Mouse (Mus musculus): ENCODE measurements around the gene Clec16a. TPM values are rescaled to one million over a fixed set of nuclear protein-coding genes. Genes with fewer than 3 reads are reported as not detected.
A peak's percentile ranks its signal among the peaks of the same experiment; 100 is the strongest.

Clec16a gene
- polyA plus RNA-seq, 1 experiment from 2014 or later: 11.3 TPM

DNA sequence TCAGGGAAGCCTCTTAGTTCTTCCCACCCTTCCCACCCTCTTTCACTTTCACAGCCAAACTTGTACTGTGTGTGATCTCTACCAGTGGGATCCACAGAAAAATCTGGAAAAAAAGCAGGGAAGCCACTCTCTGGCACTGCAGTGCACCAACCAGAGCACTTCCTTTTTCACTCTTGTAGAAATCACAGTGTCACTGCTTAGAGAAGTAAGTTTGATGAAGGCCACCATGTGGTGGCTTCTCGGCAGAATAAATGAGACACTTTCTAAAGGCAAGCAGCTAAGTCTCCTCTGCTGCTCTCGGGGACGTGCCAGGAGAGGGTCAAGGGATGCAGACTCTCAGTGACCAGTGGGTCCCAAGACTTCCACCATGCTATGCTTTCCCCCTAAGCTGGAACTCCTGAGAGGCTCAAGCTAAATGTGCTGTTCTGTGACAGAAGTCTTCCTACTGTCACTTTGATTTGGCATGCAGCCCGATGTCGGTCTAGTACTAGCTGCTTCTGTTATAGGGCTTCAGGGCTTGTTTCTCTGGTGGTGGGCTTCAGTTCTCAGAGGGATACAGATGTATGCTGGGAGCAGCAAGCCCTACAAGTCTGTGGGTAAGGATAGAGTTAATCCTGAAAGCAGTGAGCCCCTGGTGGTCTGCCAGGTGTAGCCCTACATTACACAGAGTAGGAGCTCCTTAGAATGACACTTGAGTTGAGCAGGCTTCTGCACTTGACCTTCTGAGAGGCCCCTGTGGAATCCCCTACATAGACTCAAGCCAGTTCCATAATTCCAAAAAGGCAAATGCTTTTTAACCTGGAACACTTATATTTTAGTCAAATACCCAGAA lies 178.9 kb downstream of the Clec16a start:
- Histone ChIP-seq H3K9ac (replicated peaks) (no peak overlapping the region), H3K27me3 (ENCODE audit: insufficient read depth, low read length) (no peaks in the 10 kb centered on the region), H3K4me1 (ENCODE audit: insufficient read depth) (no peaks in the 10 kb centered on the region), H3K36me3 (replicated peaks; ENCODE audit: insufficient read depth, low read length) (no peaks in the 10 kb centered on the region), H3K4me2 (ENCODE audit: low read depth, low read length) (no peak overlapping the region), H3K27ac (ENCODE audit: low read depth) (no peak overlapping the region), H3K4me3 (ENCODE audit: low read depth, low read length) (no peak overlapping the region), H3K9me3 (ENCODE audit: low read length) (no peaks in the 10 kb centered on the region)
- DNase-seq (no peak), ATAC-seq (no peak)
- TF ChIP-seq CTCF (IDR thresholded peaks at IDR 0.05; ENCODE audit: low read depth) (no peak), EP300 (IDR thresholded peaks at IDR 0.05; ENCODE audit: low read depth) (no peak)
- 57% methylated on average over 5 of the region's 5 CpGs for WGBS (ENCODE audit: insufficient replicate concordance)

DNA sequence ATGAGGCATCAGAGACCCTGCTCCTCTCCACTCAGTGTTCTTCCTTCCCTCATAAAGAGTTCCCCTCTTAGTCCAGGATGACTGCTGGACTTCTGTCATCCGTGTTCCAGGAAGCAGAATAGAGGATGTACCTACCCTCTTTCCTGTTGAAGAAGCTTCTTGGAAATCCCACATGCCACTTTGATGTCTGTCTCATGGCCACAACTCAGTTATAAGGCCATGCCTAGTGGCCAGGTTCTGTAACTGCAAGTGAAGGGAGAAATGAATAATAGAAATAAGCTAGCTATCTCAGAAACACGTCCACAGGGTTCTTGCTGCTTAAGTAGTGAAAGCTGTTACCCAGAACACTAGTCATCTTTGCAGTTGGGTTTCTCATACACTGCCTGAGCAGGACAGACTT lies 180.0 kb downstream of the Clec16a start:
- no peak for DNase-seq
- WGBS (ENCODE audit: insufficient replicate concordance): 37% methylated on average over 2 of the region's 2 CpGs
- peak; percentile 60 for TF ChIP-seq CTCF (IDR thresholded peaks at IDR 0.05; ENCODE audit: low read depth)
- no peak for TF ChIP-seq EP300 (IDR thresholded peaks at IDR 0.05; ENCODE audit: low read depth)

DNA sequence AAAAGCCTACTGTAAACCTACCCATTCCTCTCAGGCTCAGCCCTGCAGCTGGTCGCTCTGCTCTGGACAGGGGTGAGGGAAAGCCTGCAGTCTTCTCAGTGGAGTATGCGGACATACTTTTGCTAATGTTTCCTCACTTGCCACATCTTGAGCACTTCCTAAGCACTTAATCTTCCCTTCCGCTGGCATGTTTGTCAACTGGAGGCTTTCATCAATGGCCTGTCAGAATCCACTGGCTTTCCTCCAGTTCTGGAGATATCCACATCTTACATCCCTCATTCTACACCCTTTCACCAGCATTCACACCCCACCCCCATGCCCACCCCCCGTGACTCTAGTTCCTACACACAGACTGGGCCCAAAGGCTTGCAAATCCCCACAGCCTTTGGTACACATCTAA lies 182.5 kb downstream of the Clec16a start:
- no peak overlapping the region for H3K4me2 ChIP-seq (ENCODE audit: low read depth, low read length)
- TF ChIP-seq EP300 (IDR thresholded peaks at IDR 0.05; ENCODE audit: low read depth) (no peak), CTCF (IDR thresholded peaks at IDR 0.05; ENCODE audit: low read depth) (no peak)
- no peaks in the 10 kb centered on the region for H3K9me3 ChIP-seq (ENCODE audit: low read length)
- H3K36me3 ChIP-seq (replicated peaks; ENCODE audit: insufficient read depth, low read length): no peaks in the 10 kb centered on the region
- no peak overlapping the region for H3K4me3 ChIP-seq (ENCODE audit: low read depth, low read length)
- H3K27ac ChIP-seq (ENCODE audit: low read depth): no peak overlapping the region
- DNase-seq (no peak), ATAC-seq (no peak)
- H3K4me1 ChIP-seq (ENCODE audit: insufficient read depth): peaks cover 15% of the 10 kb centered on the region
- WGBS (ENCODE audit: insufficient replicate concordance): 81% methylated on average over 4 of the region's 4 CpGs
- no peak overlapping the region for H3K9ac ChIP-seq (replicated peaks)
- H3K27me3 ChIP-seq (ENCODE audit: insufficient read depth, low read length): no peaks in the 10 kb centered on the region

More for the DNA sequence above, 180.0 kb downstream of the Clec16a start:
- H3K27me3 ChIP-seq (ENCODE audit: insufficient read depth, low read length): no peaks in the 10 kb centered on the region
- no peak overlapping the region for H3K27ac ChIP-seq (ENCODE audit: low read depth)
- H3K9me3 ChIP-seq (ENCODE audit: low read length): no peaks in the 10 kb centered on the region
- H3K4me1 ChIP-seq (ENCODE audit: insufficient read depth): no peaks in the 10 kb centered on the region
- no peak overlapping the region for H3K9ac ChIP-seq (replicated peaks)
- ATAC-seq: no peak
- no peak overlapping the region for H3K4me3 ChIP-seq (ENCODE audit: low read depth, low read length)
- H3K4me2 ChIP-seq (ENCODE audit: low read depth, low read length): no peak overlapping the region
- H3K36me3 ChIP-seq (replicated peaks; ENCODE audit: insufficient read depth, low read length): no peaks in the 10 kb centered on the region

DNA sequence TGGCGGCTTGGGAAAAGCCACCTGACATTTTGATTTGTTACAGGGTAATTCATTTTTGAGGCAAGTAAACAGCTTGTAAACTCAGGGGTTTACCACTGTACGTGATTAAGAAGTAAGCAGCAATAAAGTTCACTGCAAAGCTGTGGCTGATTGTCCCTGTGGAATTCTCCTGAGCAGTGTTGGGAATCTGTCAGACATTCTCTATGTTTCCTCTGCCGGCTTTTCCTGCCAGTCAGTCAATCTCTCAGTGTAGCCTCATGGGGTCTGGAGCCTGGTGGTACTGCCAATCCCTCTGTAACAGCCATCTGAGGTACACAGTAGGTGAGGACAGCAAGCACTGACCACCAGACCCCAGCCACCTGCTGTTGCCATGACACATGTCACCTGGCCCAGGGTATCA lies 183.7 kb downstream of the Clec16a start:
- peaks cover 20% of the 10 kb centered on the region for H3K4me1 ChIP-seq (ENCODE audit: insufficient read depth)

DNA sequence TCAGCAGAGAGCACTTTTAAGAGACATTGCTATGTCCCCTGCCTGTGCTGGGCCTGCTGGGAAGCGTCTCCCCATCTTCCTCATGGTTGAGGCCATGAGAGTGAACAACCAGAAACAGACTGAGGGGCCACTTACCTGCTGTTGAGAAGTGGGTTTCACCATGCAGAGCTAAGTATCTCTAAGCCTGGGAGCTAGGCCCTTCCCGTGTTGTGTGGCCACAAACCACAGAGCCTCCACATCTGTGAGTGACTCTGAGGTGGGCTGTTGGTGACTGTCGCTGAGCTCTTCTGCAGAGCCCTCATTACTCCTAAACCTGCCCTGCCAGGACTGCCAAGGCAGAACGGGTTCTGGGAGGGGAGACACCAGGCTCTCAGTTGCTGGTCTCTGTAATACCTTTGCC lies 185.8 kb downstream of the Clec16a start:
- 59% methylated on average over 4 of the region's 4 CpGs for WGBS (ENCODE audit: insufficient replicate concordance)
- TF ChIP-seq CTCF (IDR thresholded peaks at IDR 0.05; ENCODE audit: low read depth) (no peak), EP300 (IDR thresholded peaks at IDR 0.05; ENCODE audit: low read depth) (no peak)
- no peak overlapping the region for H3K4me2 ChIP-seq (ENCODE audit: low read depth, low read length)
- H3K9ac ChIP-seq (replicated peaks): no peak overlapping the region
- no peaks in the 10 kb centered on the region for H3K27me3 ChIP-seq (ENCODE audit: insufficient read depth, low read length)
- ATAC-seq (no peak), DNase-seq (no peak)
- no peaks in the 10 kb centered on the region for H3K36me3 ChIP-seq (replicated peaks; ENCODE audit: insufficient read depth, low read length)
- no peak overlapping the region for H3K4me3 ChIP-seq (ENCODE audit: low read depth, low read length)
- no peaks in the 10 kb centered on the region for H3K9me3 ChIP-seq (ENCODE audit: low read length)
- H3K27ac ChIP-seq (ENCODE audit: low read depth): no peak overlapping the region
- peaks cover 20% of the 10 kb centered on the region for H3K4me1 ChIP-seq (ENCODE audit: insufficient read depth)

More for the DNA sequence above, 183.7 kb downstream of the Clec16a start:
- TF ChIP-seq CTCF (IDR thresholded peaks at IDR 0.05; ENCODE audit: low read depth) (no peak), EP300 (IDR thresholded peaks at IDR 0.05; ENCODE audit: low read depth) (no peak)
- Histone ChIP-seq H3K36me3 (replicated peaks; ENCODE audit: insufficient read depth, low read length) (no peaks in the 10 kb centered on the region), H3K27me3 (ENCODE audit: insufficient read depth, low read length) (no peaks in the 10 kb centered on the region), H3K4me2 (ENCODE audit: low read depth, low read length) (no peak overlapping the region), H3K27ac (ENCODE audit: low read depth) (no peak overlapping the region), H3K9me3 (ENCODE audit: low read length) (no peaks in the 10 kb centered on the region), H3K4me3 (ENCODE audit: low read depth, low read length) (no peak overlapping the region), H3K9ac (replicated peaks) (no peak overlapping the region)
- DNase-seq (no peak), ATAC-seq (no peak)
- 68% methylated on average over 3 of the region's 3 CpGs for WGBS (ENCODE audit: insufficient replicate concordance)

DNA sequence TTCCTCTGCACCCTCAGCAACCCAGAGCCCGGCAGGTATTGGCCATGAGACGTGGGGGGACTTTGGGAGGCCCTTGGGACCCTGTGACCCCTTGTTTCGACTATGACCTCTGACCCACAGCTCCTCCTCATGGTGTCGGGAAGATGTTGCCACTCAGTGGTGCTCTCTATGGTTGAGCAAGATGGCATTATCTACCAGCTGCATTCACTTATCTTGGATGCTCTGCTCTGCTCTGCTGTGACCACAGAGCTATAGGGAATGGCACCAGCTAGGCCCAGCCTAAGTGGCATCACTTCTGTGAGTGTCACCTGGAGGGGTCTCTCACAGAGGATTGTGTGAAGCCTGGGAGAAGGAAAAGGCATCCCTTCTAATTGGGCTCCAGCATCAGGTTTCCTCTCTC lies 186.6 kb downstream of the Clec16a start:
- peak overlapping the region; percentile 44; the same call in 1 of the 2 replicates for H3K27ac ChIP-seq (ENCODE audit: low read depth)
- H3K4me2 ChIP-seq (ENCODE audit: low read depth, low read length): peak overlapping the region; percentile 65
- peaks cover 20% of the 10 kb centered on the region for H3K4me1 ChIP-seq (ENCODE audit: insufficient read depth)
- no peaks in the 10 kb centered on the region for H3K9me3 ChIP-seq (ENCODE audit: low read length)
- DNase-seq (no peak), ATAC-seq (peak; percentile 84)
- H3K9ac ChIP-seq (replicated peaks): no peak overlapping the region; the same call in 1 of the 2 replicates
- WGBS (ENCODE audit: insufficient replicate concordance): 62% methylated on average over 4 of the region's 4 CpGs
- no peaks in the 10 kb centered on the region for H3K36me3 ChIP-seq (replicated peaks; ENCODE audit: insufficient read depth, low read length)
- no peaks in the 10 kb centered on the region for H3K27me3 ChIP-seq (ENCODE audit: insufficient read depth, low read length)
- TF ChIP-seq CTCF (IDR thresholded peaks at IDR 0.05; ENCODE audit: low read depth) (0 out of 2 replicates have a peak, but pooled peaks have one; percentile 13), EP300 (IDR thresholded peaks at IDR 0.05; ENCODE audit: low read depth) (peak; percentile 83)
- H3K4me3 ChIP-seq (ENCODE audit: low read depth, low read length): no peak overlapping the region
